Mouse (Mus musculus) thymus, postnatal 25 days (tissue): ENCODE results near the gene Pglyrp2.

Experiments
- DNase-seq: peaks from one replicate; pipeline ENCODE4 v3.0.0; 2022

The Pglyrp2 gene

DNA sequence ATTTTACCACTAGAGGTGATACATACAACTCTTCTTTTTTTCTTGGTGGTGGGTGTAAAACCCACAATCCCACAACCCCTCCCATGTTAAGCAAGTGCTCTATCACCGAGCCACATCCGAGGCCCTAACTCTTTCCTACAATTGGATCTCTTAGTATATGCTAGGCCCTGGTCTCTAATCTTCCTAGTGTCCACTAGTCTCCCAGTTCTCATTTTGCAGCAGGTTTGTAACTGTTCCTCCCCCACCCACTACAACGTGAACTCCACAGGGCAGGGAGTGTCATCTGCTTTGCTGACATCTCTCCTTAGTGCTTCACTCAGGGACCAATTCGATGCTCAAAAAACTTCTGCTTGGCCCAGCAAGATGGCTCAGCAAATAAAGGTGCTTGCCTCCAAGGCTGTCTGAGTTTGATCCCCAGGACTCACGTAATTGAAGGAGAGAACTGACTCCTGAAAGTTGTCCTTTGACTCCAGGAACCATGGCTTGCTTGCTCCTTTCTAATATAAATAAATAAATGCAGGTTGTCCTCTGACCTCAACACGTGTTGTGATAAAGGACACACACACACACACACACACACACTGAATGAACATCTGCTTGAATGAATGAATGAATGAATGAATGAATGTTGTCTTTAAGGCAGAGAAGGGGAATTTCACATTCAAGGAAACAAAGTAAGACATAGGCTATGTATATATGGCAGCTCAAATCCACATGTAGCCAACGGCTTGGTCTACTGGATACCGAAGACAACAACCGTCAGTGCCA, 21.8 kb downstream of the Pglyrp2 start:
- peak; percentile 40 for DNase-seq

DNA sequence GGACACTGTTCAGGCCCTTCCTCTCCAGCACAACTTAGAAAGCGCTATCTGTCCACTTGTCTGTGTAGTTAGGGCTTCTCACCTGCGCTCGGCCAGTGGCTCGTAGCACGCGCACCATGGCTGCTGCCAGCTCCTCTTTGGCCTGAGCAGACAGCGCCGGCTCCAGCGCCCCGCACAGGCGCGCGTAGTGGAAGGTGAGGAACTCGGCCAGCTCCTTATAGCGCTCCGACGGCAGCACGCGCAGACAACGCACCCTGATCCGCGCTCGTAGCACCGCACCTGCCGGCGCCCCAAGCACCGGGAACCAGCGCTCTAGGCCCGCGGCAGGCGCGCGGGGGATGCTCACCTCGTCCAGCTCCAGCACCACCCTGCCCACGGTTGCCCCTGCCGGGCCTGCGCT, 27.7 kb downstream of the Pglyrp2 start:
- no peak for DNase-seq

DNA sequence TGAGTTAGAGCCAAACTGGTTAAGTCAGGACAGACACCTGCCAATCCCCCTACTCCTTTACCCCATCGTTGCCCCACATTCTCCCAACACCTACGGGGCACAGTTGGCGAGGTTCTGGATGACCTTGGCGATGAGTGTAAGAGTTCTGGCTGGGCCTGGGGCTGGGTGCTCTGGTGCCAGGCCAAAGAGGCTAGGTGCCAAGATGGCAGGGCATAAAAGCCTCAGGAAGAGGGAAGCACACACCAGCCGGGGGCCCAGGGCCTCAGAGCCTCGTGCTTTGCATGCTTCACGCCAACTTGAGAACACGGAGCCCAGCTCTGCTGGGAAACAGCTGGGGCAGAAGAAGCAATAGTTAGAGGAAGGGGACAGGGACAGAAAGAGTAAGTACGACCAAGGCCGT, 30.0 kb downstream of the Pglyrp2 start:
- no peak for DNase-seq

DNA sequence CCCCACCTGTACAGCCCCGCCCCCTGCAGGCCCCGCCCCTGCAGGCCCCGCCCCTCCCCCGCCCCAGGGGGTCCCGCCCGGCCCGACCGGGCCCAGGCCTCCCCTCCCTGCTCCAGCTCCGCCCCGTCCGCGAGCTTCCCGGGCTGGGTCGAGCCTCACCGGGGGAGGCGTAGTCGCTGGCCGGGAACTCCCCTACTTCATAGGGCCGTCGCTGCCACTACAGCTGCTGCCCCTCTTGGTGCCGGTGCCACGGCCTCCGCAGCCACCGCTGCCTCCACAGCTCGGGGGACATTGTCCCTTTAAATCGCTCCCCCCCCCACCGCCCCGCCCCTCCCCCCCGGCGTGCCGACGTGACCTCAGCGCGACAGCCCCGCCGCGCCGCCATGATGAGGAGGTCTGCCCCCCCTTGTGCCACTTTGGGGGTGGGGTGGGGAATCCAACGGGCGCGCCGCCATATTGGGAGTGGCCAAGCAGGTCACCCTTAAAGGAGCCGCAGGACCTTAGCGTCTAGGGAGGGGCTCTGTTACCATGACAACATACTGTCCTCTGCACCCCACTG, 34.8 kb downstream of the Pglyrp2 start, which contains the start of gene Wiz:
Gene Wiz, minus strand, starts transcription at position 339 of the 559 bp plus-strand sequence.
- DNase-seq: peak; percentile 91

DNA sequence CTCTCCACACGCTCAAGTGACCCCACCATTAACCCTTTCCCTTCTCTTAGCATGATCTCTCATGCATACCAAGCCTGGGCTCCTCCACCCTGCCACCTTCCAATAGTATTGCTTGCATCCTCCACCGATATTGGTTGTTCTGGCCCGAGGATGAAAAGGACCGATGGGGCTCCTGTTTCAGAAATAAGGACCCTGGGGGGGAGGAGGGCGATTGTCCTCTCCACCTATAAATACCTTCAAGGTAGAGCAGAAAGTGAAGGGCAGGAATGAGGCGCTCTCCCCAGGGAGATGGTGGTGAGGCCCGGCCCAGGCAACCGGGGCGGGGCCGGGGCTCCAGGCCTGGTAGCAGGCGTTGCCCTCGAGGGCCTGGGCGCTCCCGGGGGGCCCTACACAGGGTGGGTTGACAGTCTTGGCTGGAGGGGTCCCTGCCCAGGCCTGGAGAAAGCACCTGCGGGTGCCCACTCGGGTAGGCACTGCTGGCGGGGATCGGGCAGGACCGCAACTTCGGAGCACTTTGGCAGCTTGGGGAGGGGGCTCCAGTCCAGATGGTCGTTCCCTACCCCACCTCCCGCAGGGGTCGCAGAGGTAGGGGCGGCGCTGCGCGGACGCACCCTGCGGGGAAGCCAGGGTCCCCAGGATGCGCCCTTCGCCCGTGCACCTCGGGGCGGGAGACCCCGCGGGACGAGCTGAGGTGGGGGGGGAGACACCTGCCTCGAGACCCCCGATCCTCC, 35.4 kb downstream of the Pglyrp2 start:
- DNase-seq: no peak

DNA sequence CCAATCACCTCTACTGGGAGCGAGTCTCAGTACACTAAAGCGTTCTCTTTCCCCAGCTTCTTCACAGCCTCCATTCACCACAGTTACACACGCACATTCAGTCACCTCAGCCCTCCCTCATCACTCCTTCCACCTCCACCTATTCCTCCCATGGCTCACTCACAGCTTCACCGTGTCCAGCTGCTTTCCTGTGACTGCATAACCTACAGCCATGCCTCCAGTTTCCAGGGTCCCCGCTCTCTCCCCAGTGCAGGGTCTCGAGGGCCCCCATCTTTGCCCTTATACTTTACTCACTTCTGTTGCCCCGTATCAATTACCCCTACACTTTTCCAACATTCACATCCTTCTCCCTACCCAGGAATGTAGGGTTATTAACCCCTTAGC, 36.0 kb downstream of the Pglyrp2 start:
- DNase-seq: no peak

DNA sequence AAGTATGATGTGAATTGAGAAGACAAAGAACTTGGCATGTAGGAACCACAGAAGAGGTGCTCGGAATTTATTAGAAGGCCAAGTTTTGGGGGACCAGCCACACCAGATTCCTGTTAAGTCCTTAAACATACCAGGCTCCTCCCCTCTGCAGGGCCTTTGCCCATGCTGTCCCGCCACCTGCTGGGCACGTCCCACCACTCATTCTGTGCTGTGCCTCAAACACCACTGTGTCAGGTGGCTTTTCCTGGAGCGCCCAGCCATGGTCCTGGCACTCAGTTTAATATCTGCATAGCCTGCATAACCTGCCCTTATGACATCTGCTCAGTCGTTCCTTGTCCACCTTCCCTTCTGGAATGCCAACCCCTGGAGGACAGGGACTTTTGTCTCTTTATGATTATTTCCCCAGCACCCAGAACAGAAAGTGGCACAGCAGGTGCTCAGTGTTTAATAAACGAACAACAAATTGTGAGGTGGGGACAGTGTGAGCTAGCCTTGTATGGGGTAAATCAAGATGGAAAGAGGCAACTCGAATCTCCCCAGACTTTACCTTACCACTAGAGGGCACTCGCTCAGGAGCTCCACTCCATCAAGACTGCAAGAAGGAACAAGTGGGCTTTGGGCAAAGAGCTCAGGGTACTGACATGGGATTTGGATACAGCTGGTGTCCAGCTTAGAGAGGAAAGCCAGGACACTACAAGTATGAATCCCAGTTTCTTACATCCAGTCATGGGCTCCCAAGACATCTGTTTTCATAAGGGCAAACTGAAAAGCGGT, 37.1 kb downstream of the Pglyrp2 start:
- peak; percentile 71 for DNase-seq

DNA sequence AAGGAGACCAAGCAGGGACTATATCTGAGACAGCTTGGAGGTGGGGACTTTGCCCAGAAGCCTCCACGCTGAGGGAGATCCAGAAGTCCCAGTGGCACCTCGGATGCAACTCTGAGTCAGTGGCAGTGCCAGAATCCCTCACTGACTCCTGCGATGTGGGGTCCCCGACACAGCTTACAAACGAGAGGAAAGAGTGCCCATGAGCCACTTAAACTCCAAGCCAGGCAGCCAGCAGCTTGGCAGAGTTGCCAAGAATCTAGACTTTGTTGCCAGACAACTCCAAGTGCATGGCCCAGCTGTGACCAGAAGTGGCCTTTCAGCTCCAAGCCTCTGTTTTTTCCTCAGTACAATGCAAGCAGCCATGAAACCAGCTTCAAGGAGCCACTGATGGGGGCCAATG, 40.3 kb downstream of the Pglyrp2 start:
- DNase-seq: no peak

DNA sequence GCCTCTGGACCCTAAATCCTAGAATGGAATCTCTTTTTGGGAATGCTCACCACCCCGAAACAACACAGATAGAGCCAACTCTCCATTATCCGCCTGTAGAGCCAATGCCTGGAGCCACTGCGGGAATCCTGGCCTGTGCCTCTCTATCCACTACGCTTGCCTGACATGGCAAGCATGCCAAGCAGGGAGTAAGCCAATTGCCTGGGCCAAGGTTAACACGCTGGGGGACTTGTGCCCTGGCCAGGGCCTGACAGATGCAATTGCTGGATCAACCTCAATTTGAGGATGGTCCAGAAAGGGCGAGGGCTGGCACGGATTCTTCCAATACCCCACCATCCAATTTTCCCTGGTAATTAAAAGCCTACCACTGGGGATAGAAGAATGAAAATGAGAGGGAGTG, 41.4 kb downstream of the Pglyrp2 start:
- DNase-seq: no peak

DNA sequence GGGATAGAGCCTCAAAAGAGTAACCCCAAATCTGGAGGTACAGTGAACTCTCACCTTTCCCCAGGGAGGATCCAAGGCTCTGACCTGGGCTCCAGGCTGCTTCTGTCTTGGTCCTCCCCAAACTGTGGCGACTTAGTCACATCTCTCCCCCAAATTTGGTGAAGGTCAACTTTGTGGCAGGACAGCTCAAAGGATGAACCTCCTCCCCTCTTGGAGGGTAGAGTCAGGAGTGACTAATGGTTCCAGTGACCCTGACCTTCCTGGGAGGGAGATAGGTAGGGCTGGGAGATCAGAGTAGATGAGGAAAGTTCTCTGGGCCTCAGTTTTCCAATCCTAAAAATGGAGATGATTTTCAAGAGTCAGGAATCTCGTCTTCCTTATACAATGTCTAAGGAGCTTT, 45.2 kb downstream of the Pglyrp2 start:
- DNase-seq: no peak

DNA sequence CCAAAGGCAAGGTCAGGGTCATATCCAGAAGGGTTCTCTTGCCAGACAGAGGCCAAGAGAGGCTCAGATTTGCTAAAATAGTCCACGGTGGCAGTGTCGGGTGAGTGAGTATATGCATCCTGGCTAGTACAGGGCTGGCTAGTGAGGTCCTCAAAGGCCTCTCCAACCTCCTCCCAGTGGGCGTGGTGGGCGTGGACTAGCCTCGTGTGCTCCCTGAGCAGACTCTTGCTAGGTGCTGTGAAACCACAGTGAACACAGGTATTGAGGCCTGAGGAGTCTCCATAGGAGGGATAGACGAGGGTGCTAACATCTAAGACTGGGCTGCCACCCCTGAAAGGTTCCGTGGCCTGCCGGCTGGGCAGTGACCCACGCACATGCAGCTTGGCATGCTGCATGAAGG, 46.8 kb downstream of the Pglyrp2 start:
- DNase-seq: no peak

DNA sequence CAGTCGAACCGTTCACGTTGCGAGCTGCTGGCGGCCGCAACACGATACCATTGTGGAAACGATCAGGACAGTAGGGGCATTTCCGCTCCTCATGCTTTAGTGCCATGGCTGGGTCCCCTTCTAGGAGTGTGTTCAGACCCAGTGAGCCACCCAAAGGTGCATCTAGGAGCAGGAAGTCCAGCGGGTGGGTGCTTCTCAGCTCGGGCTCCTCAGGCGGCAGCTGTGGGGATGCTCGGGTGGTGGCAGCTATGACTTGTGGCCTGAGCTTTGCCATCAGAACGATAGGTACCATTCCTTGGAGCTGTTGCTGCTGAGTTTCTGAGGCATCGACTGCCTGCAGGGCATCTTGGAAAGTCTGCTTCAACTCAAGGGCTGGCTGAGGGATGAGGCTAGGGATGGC, 47.5 kb downstream of the Pglyrp2 start:
- DNase-seq: no peak

DNA sequence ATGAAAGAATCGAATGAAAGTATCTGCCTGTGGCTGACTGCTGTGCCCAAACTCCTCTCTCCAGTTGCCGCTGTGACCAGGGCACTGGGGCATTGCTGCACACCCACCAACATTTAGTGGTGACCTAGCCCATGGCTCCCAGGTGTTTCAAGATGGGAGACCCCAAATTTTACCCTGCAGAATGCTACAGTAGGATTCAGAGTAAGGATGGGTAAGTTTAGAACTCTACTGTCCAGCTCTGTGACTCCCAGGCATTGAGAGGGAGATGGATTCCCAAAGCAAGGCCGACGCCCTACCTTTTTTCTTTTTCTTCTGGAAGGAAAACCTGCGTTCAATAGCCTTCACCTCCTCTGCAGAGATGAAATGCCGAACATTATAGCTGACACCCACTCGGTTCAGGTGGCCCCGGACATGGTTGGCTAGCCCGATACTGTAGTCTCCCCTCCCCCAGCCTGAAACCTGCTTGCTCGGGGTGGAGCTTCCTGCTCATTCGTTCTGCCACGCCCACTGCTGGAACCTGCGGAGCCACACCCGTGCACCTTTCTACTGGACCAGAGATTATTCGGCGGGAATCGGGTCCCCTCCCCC, 54.9 kb downstream of the Pglyrp2 start:
- no peak for DNase-seq

DNA sequence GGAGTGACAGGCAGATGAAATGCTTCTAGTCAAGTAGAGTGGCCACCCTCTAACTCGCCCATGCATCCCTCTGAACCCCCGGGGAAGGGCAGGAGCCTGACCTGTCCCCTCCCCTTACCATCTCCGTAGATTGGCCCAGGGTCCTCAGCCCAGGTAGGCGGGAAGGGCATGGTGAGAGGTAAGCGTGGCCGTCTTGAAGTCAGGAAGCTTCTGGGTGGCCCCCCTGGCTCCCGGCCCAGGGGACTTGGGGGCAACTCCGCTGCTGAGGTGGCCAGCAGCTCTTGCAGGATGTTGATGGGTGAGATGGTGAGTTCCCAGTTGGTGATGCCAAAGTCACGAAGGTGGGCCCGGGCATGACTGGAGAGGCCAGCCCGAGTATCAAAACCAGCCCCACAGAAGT, 56.3 kb downstream of the Pglyrp2 start:
- DNase-seq: no peak

DNA sequence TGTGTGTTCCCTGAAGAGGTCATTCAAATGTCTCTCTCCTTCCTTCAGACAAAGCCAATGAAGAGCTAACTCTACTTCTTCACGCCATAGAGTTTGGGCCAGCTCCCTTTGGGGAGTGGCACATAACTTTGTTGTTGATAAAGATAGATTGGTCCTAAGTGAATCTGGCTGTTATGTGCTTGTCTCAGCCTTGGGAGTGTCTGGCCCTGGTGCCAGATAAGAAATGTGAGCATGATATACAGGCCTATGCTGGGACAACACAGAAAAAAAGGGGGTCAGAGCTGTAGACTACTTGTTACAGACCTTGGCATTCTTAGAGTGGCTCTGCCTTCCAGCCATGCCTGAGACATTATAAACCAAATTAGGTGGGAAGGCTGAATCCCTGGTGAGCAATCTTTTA, 58.7 kb downstream of the Pglyrp2 start:
- no peak for DNase-seq

DNA sequence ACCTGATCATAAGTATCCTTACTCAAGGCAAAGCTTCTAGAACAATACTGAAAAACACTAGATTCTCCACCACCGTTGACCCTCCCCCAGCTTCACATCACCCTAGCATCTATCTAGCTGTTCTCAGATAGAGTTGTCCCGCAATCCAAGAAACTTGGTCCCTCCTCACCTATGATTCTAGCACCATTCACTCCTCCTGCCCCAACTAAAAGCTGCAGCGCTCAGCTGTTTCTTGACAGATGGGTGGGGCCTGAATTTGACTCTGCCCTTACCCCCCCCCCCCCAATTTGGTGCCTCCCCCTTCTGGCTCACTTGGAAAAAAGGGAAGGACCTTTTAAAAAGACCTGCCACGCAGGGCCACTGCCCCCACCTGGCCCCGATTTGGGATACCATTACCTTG, 59.1 kb downstream of the Pglyrp2 start:
- DNase-seq: no peak

DNA sequence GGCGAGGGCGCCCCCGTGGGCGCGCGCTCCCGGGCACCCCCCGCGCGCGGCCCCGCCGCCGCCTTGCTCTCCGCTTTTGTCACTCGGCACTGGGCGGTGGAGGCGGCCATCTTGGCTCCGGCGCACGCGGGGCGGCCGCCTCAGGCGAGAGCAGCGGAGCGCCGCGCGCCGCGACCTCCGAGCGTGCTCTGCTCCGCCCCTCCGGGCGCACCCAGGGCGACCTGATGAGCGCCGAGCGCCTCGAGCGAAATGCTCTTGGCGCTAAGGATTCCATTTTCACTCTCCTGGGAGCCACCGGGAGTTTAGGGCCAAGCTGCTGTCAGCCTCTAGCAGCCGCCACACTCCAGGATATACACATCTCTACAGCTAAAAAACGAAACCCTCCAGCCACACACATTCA, 59.6 kb downstream of the Pglyrp2 start:
- DNase-seq: peak; percentile 82

DNA sequence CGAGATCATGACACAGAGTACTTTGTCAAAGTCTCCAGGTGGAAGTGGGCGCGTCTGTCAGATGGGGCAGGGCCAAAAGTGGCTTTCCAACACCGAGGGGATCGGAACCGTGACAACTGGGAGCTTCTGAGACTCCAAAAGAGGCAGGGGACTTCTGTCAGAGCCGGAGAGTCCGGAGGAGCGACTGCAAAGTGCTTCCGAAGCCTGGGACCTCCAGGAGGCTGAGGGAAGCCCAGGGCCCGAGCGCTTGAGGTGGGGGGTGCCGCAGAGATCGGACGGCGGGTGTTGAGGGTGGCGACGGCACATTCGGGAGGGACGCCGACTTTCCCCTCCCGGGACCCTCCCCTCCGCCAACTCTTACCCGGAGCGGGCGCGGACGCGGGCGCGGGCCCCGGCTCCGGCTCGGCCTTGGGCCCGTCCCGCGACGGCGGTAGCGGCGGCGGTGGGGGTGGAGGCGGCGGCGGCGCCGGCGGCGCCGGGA, 60.1 kb downstream of the Pglyrp2 start:
- DNase-seq: peak; percentile 39

DNA sequence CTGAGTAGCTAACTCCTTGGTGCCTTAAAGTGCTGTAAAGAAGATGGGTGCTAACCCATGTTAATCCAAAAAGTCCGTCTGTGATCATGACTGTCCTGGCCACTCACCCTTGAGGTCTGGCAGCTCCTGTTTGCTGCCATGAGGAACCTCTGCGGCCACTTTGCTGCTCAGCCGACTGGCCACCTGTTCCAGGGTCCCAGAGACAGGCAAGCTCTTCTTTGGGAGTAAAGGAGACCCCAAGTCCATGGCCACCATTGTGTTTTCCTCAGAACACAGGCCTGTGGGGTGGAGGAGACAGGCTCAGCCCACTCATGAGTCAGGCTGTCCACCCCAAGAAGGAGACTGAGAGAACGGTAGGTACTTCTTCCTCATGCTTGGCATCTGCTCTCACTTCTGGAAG, 61.3 kb downstream of the Pglyrp2 start:
- no peak for DNase-seq
